Mouse (Mus musculus) heart, postnatal 0 days (tissue): ENCODE measurements around the gene Osbpl2.

Experiments used
- CTCF ChIP-seq: IDR thresholded peaks from 2 replicates; pipeline ENCODE4 v1.5.1; 2016; ENCODE audit warnings: antibody characterized with exemption, control low read depth, low read depth
- EP300 ChIP-seq: IDR thresholded peaks from 2 replicates; pipeline ENCODE4 v1.6.1; 2016; ENCODE audit warnings: antibody characterized with exemption, low read depth

DNA sequence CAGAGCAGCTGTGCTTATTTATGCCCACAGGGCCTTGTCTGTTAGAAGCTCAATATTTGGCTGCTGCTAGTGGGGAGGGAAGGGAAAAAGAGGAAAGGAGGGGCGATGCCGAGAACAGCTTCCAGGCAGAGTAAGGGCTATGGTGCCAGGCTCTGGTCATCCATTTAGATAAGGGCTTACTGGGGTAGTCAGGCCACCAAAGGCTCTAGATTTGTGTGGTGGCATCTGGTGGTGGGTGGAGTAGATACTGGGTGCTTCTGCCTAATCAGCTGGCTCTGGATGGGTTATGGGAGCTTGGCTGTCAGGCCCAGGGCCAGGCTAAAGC lies 86.8 kb downstream of the Osbpl2 start:
- TF ChIP-seq EP300 = no peak
- no peak for TF ChIP-seq CTCF
